Mouse (Mus musculus): ENCODE measurements around the gene Cwc22. TPM values are rescaled to one million over a fixed set of nuclear protein-coding genes. Genes with fewer than 3 reads are reported as not detected.

The Cwc22 gene
- total RNA-seq, 2 experiments from 2014 or later, result 26.7 to 29.7 TPM

- Histone ChIP-seq H3K27ac (no peak overlapping the region), H3K4me3 (no peak overlapping the region)
- no peak for DNase-seq (ENCODE audit: low spot score in 2 of 2)
- no peak for TF ChIP-seq CTCF (conservative IDR thresholded peaks at IDR 0.05)
These were observed 32.1 kb upstream of the Cwc22 start for GRCm38 (mm10) chr2:77978256-77978655.

DNA sequence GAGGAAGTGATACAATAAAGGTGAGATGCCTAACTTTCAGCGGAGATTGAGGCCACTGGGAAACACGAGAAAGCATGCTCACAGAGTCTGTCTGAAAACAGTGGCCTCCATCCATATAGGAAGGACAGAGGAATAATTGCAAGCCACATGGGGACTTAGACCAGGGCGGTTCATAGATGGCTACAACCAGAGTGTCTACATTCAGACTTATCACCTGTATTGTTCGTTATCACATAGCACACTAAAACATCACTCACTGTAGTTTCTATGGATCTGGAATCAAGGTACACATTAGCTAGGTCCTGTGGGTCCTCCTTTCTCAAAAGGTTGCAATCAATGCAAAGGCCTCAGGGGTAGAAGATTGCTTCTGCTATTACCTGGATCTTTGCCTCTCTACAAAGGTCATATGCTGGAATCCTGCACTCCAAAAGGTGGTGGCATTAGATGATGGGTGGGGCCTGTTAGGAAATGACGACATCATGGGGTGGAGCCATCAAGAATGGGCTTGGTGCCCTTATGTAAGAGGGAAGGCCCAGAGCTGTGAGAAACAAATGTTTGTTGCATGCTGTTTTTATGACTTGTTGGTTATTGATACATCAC, 30.2 kb upstream of the Cwc22 start:
- DNase-seq (ENCODE audit: low spot score in 2 of 2), result no peak
- Histone ChIP-seq H3K27ac (no peak overlapping the region), H3K4me3 (no peak overlapping the region)
- TF ChIP-seq CTCF (conservative IDR thresholded peaks at IDR 0.05), result no peak

GRCm38 (mm10) chr2:77975606-77976005, 29.4 kb upstream of the Cwc22 start:
- TF ChIP-seq CTCF (conservative IDR thresholded peaks at IDR 0.05), result no peak
- no peak overlapping the region for H3K4me3 ChIP-seq
- peak in 1 of 2 experiments; percentile 36 for DNase-seq (ENCODE audit: low spot score in 2 of 2)
- H3K27ac ChIP-seq, result no peak overlapping the region

- H3K27ac ChIP-seq, result no peak overlapping the region
- no peak overlapping the region for H3K4me3 ChIP-seq
- no peak for TF ChIP-seq CTCF (conservative IDR thresholded peaks at IDR 0.05)
- DNase-seq (ENCODE audit: low spot score in 2 of 2), result no peak
These were observed 28.8 kb upstream of the Cwc22 start for GRCm38 (mm10) chr2:77974986-77975385.

DNA sequence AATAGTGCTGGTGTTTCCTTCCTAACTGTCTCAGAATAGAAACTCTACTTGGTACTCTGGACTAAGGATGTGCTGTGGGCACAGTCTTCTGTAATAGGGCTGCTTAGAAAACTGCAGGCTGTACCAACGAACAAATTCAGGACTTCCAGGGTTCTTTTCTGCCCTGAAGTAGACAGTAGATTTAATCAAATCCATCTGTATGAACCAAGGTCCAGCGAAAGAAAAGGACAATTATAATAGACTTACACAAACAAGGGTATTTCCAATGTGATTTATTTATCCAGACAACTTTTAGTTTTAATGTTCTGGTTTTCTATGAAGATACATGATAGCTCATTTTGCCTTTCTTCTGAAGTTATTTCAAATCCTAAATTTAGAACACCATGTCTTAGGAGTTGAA, 28.2 kb upstream of the Cwc22 start:
- no peak overlapping the region for H3K4me3 ChIP-seq
- no peak for DNase-seq (ENCODE audit: low spot score in 2 of 2)
- H3K27ac ChIP-seq, result no peak overlapping the region
- TF ChIP-seq CTCF (conservative IDR thresholded peaks at IDR 0.05), result no peak

DNA sequence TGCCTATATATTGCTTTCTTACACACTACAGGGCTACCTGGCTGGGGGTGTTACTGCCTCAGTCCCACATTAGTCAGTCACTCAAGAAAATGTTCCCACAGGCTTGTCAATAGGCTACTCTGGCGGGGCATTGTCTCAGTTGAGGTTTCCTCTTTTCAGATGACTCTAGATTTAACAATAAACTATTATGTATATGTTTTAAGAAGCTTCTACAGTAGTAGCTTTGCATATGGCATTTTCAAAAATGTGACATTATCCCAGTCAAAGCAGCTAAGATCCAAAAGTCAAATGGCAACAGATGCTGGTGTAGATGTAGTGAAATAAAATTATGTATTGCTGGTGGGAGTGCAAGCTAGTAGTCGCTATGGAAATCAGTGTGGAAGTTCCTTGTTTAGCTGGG, 27.1 kb upstream of the Cwc22 start:
- TF ChIP-seq CTCF (conservative IDR thresholded peaks at IDR 0.05), result no peak
- no peak for DNase-seq (ENCODE audit: low spot score in 2 of 2)
- no peak overlapping the region for H3K4me3 ChIP-seq

DNA sequence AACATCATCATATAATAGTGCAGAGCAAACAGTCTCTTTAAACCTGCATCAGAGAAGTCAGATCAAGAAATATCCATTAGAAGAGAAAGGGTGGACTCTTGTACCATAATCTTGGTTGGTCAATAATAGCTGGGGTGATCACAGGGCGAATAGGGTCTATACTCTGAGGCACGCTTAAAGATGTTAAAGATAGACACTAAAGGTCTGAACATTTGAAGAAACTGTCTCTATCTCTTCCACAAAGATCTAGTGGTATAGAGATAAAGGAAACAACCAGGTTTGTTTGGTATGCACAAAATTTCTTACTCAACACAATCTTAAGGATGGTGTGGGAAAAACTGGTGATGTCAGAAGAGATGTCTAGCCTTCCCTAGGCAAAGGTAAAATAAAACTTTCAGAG, 26.4 kb upstream of the Cwc22 start:
- H3K4me3 ChIP-seq, result no peak overlapping the region
- no peak for DNase-seq (ENCODE audit: low spot score in 2 of 2)
- no peak overlapping the region for H3K27ac ChIP-seq
- TF ChIP-seq CTCF (conservative IDR thresholded peaks at IDR 0.05), result no peak

More for the DNA sequence above, 27.1 kb upstream of the Cwc22 start:
- no peak overlapping the region for H3K27ac ChIP-seq

DNA sequence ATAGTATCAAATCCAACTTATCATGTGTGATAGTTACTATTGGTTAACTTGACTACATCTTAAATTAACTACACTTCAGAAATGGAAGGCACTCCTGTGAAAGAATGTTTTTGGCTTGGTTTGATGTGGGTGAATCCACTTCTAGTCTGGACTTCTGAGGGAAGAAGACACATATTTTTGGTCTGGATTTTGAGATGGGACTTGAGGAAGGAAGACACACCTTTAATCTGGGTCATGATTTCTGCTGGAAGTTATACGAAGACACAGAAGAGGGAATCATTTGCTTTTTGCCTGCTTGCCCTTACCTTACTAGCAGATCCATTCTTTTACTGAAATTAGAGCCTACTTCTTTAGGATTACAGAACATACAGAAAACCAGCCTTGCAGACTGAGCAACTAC, 25.7 kb upstream of the Cwc22 start:
- no peak for DNase-seq (ENCODE audit: low spot score in 2 of 2)

GRCm38 (mm10) chr2:77971361-77971760, 25.2 kb upstream of the Cwc22 start:
- no peak overlapping the region for H3K27ac ChIP-seq
- TF ChIP-seq CTCF (conservative IDR thresholded peaks at IDR 0.05), result no peak
- no peak overlapping the region for H3K4me3 ChIP-seq
- no peak for DNase-seq (ENCODE audit: low spot score in 2 of 2)

More for the DNA sequence above, 25.7 kb upstream of the Cwc22 start:
- no peak for TF ChIP-seq CTCF (conservative IDR thresholded peaks at IDR 0.05)
- Histone ChIP-seq H3K27ac (no peak overlapping the region), H3K4me3 (no peak overlapping the region)

GRCm38 (mm10) chr2:77970556-77970955, 24.4 kb upstream of the Cwc22 start:
- Histone ChIP-seq H3K27ac (no peak overlapping the region), H3K4me3 (no peak overlapping the region)
- no peak for DNase-seq (ENCODE audit: low spot score in 2 of 2)
- TF ChIP-seq CTCF (conservative IDR thresholded peaks at IDR 0.05), result no peak

- H3K4me3 ChIP-seq, result no peak overlapping the region
- no peak for DNase-seq (ENCODE audit: low spot score in 2 of 2)
- no peak overlapping the region for H3K27ac ChIP-seq
- TF ChIP-seq CTCF (conservative IDR thresholded peaks at IDR 0.05), result no peak
These were observed 23.8 kb upstream of the Cwc22 start for GRCm38 (mm10) chr2:77969956-77970355.

DNA sequence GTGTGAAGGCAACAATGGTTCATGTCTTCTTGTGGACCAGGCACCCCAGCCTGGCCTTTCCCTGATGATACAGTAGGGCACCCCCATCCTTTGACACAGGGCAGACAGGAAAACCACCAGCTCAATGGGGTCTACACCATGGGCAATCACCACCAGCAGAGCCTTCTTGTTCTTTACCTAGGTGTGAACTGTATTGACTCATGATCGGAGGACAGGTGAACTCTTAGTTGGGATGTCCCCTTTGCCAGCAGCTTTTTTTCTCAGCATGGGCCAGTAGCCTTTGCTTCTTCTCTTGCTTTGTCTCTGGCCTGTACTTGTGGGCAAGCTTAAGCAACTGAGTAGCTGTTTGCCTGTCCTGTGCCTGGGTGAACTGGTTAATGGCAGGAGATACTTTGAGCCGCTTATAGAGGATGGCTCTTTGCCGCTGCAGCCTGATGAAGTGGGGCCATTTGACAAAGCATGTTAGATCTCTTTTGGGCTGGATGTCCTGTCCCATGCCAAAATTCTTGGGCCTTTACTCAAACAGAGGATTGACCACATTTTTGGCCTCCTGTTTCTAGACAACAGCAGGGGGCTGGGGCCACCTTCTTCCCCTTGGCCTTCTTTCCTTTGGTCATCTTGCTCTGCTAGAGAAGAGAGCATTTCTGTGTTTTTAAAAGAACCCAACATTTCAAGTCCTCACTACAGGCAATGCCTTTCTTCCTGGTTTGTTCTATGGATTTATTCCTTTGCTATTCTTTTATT, 16.4 kb upstream of the Cwc22 start:
- DNase-seq (ENCODE audit: low spot score in 2 of 2), result no peak
- TF ChIP-seq CTCF (conservative IDR thresholded peaks at IDR 0.05), result no peak
- no peak overlapping the region for H3K4me3 ChIP-seq
- no peak overlapping the region for H3K27ac ChIP-seq

DNA sequence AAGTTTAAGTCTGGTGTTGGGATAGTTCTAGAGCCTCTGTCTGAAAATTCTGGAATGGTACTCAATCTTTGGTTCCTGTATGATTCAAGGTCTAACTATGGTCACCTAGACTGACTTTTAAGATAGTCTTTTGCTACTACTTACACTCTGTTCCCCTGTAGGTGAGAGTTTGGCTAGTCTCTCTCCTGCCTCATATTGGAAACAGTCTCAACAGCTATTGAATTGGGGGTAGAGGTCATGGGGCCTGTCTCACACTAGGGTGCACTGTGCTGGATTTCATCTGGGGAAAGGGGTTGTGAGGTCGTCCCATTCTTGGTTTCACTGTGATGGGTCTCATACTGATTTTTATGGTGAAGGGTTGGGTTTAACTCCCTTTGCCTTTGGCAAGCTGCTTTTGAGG, 15.1 kb upstream of the Cwc22 start:
- H3K27ac ChIP-seq, result no peak overlapping the region
- no peak for DNase-seq (ENCODE audit: low spot score in 2 of 2)
- TF ChIP-seq CTCF (conservative IDR thresholded peaks at IDR 0.05), result no peak
- no peak overlapping the region for H3K4me3 ChIP-seq

DNA sequence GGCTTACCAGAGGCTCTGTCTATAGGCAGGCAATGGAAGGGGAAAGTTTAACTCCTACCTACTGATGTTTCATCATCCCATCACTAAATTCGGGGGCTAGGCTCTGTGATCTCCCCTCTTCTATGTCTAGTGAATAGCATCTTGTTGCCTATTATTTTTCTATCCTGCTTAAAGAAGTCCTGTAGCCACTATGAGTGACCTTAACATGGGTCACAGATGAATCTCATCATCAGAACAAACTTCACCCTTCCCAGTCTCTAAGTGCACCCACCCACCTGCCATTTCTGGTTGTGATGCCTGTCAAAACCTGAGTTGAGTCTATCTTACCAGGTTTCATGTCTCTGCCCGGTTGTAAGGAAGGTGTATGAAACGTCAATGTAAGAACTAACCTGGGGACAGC, 14.5 kb upstream of the Cwc22 start:
- Histone ChIP-seq H3K27ac (no peak overlapping the region), H3K4me3 (no peak overlapping the region)
- DNase-seq (ENCODE audit: low spot score in 2 of 2), result no peak
- no peak for TF ChIP-seq CTCF (conservative IDR thresholded peaks at IDR 0.05)

All from layer of hippocampus, adult 2 months (tissue).